Mouse (Mus musculus) testis, adult 2 months (tissue): ENCODE measurements at regions not wholly inside any gene's neighbourhood (a gene's known extent, or its start where the extent isn't known, plus 50 kb on each side); places are given as distances from the start of the nearest gene placed in this dataset.

ENCODE experiments used
- CTCF ChIP-seq: fragments of 200-500 bp; IDR thresholded peaks from 2 replicates; pipeline ENCODE4 v1.5.1; 2012; ENCODE audit warnings: low read depth, mild to moderate bottlenecking, inconsistent platforms, low read length, moderate library complexity; ENCODE audit not compliant: control insufficient read depth, insufficient read depth, insufficient replicate concordance
- POLR2A ChIP-seq: fragments of 200-500 bp; IDR thresholded peaks from 2 replicates; pipeline ENCODE4 v1.6.1; 2012; ENCODE audit warnings: low read depth, mild to moderate bottlenecking, inconsistent platforms, low read length, moderate library complexity; ENCODE audit not compliant: control insufficient read depth

- TF ChIP-seq POLR2A (no peak), CTCF (no peak)
Observed at GRCm38 (mm10) chr4:35404068-35404467, 178.1 kb upstream of the C9orf72 start.
